Mouse (Mus musculus) forebrain, postnatal 0 days (tissue): ENCODE results near the gene Gm3045. TPM values are rescaled to one million over a fixed set of nuclear protein-coding genes. Genes with fewer than 3 reads are reported as not detected.

Source experiments
- ATAC-seq: fragments of 200-750 bp; cut with Nextera tagmentation; 2 replicates; pipeline ENCODE4 v1.8.0; 2017; ENCODE audit warnings: mild to moderate bottlenecking, moderate library complexity
- DNase-seq: peaks from one replicate; pipeline ENCODE4 v3.0.0-alpha.2; 2015
- H3K27ac ChIP-seq: fragments of 300-500 bp; sonication (generic); 2 replicates; pipeline ENCODE4 v1.5.1; 2014; ENCODE audit warnings: low read depth, mild to moderate bottlenecking, antibody characterized with exemption, low read length, moderate library complexity, mixed read lengths
- H3K27me3 ChIP-seq: fragments of 300-500 bp; sonication (generic); 2 replicates; pipeline ENCODE4 v1.6.1; 2014; ENCODE audit warnings: mild to moderate bottlenecking, low read length, mixed read lengths; ENCODE audit not compliant: insufficient read depth
- H3K36me3 ChIP-seq: fragments of 300-500 bp; sonication (generic); 2 replicates; pipeline ENCODE4 v1.6.1; 2014; ENCODE audit warnings: mild to moderate bottlenecking, moderate library complexity; ENCODE audit not compliant: insufficient read depth
- H3K4me1 ChIP-seq: fragments of 300-500 bp; sonication (generic); 2 replicates; pipeline ENCODE4 v1.6.1; 2014; ENCODE audit warnings: antibody characterized with exemption; ENCODE audit not compliant: insufficient read depth
- H3K4me2 ChIP-seq: fragments of 300-500 bp; sonication (generic); 2 replicates; pipeline ENCODE4 v1.6.1; 2014; ENCODE audit warnings: low read depth, mild to moderate bottlenecking, moderate library complexity
- H3K4me3 ChIP-seq: fragments of 300-500 bp; sonication (generic); 2 replicates; pipeline ENCODE4 v1.5.1; 2014; ENCODE audit warnings: low read depth, low read length, mixed read lengths
- H3K9ac ChIP-seq: fragments of 300-500 bp; sonication (generic); 2 replicates; pipeline ENCODE4 v1.6.1; 2014; ENCODE audit warnings: mild to moderate bottlenecking
- H3K9me3 ChIP-seq: fragments of 300-500 bp; sonication (generic); 2 replicates; pipeline ENCODE4 v1.6.1; 2016; ENCODE audit warnings: low read length
- CTCF ChIP-seq: sonication (generic); IDR thresholded peaks from 2 replicates; pipeline ENCODE4 v1.5.1; 2016; ENCODE audit warnings: antibody characterized with exemption, control low read depth, low read depth
- WGBS: fragments of 180-500 bp; shearing (Covaris S2); extraction: QIAGEN DNeasy Blood & Tissue Kit; methylation state at CpG from one replicate; pipeline ENCODE4 v1.1.7; 2014; 5-methylcytosine and 5-hydroxymethylcytosine counted together
- polyA plus RNA-seq: library from polyadenylated mRNA; unstranded; fragments of >200 nt; fragmentation: Nextera tagmentation; extraction: Ambion mirVana; gene quantifications from 2 replicates; pipeline ENCODE4 v1.2.1, GENCODE M21; 2015
- total RNA-seq: library from RNA; depleted of rRNA; stranded (reverse); fragments of >200 nt; gene quantifications from 2 replicates; pipeline ENCODE4 v1.2.3, GENCODE M21; 2014

The Gm3045 gene
- total and polyA plus RNA-seq, 2 experiments from 2014 or later: not detected

GRCm38 (mm10) chr13:56471211-56471610 lies 44.8 kb downstream of the Gm3045 start:
- WGBS: 91% methylated on average over 6 of the region's 6 CpGs
- Histone ChIP-seq H3K4me2 (no peak overlapping the region), H3K9me3 (no peaks in the 10 kb centered on the region), H3K27me3 (no peaks in the 10 kb centered on the region), H3K9ac (no peak overlapping the region), H3K36me3 (no peaks in the 10 kb centered on the region), H3K27ac (no peak overlapping the region), H3K4me1 (no peaks in the 10 kb centered on the region), H3K4me3 (no peak overlapping the region)
- no peak for TF ChIP-seq CTCF
- ATAC-seq (no peak), DNase-seq (no peak)

DNA sequence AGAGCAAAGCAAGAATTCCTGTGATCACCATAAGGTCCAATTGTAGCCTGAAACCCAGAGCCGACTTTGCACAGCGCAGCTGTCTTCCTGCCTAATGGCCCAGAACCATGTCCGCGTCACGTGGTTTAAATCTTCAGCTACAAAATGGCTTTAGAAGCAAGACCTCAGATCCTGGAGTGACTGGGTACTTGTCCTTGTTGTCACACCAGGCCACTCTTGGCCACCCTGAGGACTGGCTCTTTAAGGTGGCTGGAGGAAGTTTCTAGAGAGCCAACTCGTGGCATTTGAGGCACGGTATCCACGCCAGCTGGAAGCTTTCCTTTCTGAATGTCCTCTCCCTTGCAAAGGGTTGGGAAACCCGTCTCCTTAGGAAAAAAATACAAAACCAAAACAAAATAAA lies 45.6 kb downstream of the Gm3045 start:
- no peak overlapping the region for H3K27ac ChIP-seq
- DNase-seq (peak; percentile 22), ATAC-seq (no peak)
- H3K9ac ChIP-seq: no peak overlapping the region
- H3K27me3 ChIP-seq: no peaks in the 10 kb centered on the region
- 0 out of 2 replicates have a peak, but pooled peaks cover 1% of the 10 kb centered on the region for H3K4me1 ChIP-seq
- TF ChIP-seq CTCF: no peak
- H3K9me3 ChIP-seq: no peaks in the 10 kb centered on the region
- no peak overlapping the region for H3K4me3 ChIP-seq
- 58% methylated on average over 9 of the region's 9 CpGs for WGBS
- H3K36me3 ChIP-seq: no peaks in the 10 kb centered on the region
- H3K4me2 ChIP-seq: no peak overlapping the region

DNA sequence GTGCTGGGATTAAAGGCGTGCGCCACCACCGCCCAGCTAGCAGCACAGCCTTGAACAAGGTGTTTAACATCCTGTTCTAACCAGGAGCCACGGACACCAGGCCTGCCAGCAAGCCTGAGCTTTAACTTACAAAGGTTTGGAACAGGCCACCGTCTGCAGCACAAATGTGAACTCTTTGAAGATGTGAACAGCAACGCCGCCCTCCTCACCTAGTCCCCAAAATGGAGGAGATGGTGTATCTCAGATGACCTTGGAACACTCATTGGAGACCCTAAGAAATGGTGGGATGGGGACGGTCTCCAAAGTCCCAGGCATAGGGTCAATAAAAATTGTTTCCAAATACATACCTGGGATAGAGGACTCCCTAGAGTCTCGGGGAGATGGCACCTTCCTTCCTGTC lies 46.3 kb downstream of the Gm3045 start:
- Histone ChIP-seq H3K36me3 (no peaks in the 10 kb centered on the region), H3K27ac (no peak overlapping the region), H3K9me3 (no peaks in the 10 kb centered on the region), H3K4me2 (no peak overlapping the region), H3K9ac (no peak overlapping the region), H3K4me1 (0 out of 2 replicates have a peak, but pooled peaks cover 5% of the 10 kb centered on the region), H3K4me3 (no peak overlapping the region), H3K27me3 (no peaks in the 10 kb centered on the region)
- WGBS: 90% methylated on average over 9 of the region's 9 CpGs
- TF ChIP-seq CTCF: no peak
- DNase-seq (no peak), ATAC-seq (no peak)

DNA sequence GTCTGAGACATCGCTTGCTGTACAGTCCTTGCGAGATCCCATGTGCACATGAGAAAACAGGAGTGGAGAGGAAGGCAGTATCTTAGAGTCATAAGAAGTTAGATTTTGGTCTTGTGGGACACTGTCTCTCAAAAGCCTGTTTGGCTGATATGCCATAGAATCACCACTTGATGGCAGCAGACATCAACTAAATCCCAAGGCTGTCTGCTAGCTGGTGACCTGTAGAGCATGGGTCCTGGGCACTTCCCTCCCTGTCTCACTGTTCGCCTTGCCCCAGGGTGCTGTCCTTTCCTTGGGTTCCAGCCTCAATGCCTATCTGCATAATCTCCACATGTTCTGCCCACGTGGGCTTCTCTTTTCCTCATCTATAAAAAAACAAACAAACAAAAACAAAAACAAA lies 49.0 kb downstream of the Gm3045 start:
- Histone ChIP-seq H3K4me2 (no peak overlapping the region), H3K9ac (no peak overlapping the region), H3K4me1 (0 out of 2 replicates have a peak, but pooled peaks cover 5% of the 10 kb centered on the region), H3K9me3 (no peaks in the 10 kb centered on the region), H3K27me3 (no peaks in the 10 kb centered on the region), H3K27ac (no peak overlapping the region), H3K36me3 (no peaks in the 10 kb centered on the region), H3K4me3 (no peak overlapping the region)
- DNase-seq (peak; percentile 77), ATAC-seq (peak; percentile 35; the same call in 1 of the 2 replicates)
- WGBS: 31% methylated on average over 4 of the region's 4 CpGs
- peak; percentile 93 for TF ChIP-seq CTCF

DNA sequence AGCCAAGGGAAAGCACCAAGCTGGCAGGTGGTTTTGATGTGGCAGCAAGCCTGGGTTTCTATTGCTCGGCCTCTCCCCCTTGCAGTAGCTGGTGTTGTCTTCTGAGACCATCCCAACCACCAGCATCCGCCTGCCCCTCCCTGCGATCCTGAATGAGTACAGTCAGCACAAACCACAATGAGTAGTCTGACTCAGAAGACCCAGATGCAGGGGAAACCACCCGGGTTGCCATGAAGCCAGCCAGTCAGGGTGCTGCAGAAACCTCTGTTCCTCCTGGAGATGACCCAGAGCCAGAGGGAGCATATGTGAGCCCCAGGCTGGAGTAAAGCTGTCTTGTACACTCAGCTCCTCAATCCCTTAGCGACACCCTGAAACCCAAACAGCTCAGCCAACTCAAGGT lies 50.4 kb downstream of the Gm3045 start:
- H3K27ac ChIP-seq: no peak overlapping the region
- DNase-seq (peak; percentile 43), ATAC-seq (peak; percentile 67)
- no peak overlapping the region for H3K4me2 ChIP-seq
- WGBS: 66% methylated on average over 5 of the region's 5 CpGs
- no peak overlapping the region for H3K9ac ChIP-seq
- 0 out of 2 replicates have a peak, but pooled peaks cover 5% of the 10 kb centered on the region for H3K4me1 ChIP-seq
- no peak for TF ChIP-seq CTCF
- H3K36me3 ChIP-seq: no peaks in the 10 kb centered on the region
- no peaks in the 10 kb centered on the region for H3K9me3 ChIP-seq
- no peaks in the 10 kb centered on the region for H3K27me3 ChIP-seq
- no peak overlapping the region for H3K4me3 ChIP-seq

DNA sequence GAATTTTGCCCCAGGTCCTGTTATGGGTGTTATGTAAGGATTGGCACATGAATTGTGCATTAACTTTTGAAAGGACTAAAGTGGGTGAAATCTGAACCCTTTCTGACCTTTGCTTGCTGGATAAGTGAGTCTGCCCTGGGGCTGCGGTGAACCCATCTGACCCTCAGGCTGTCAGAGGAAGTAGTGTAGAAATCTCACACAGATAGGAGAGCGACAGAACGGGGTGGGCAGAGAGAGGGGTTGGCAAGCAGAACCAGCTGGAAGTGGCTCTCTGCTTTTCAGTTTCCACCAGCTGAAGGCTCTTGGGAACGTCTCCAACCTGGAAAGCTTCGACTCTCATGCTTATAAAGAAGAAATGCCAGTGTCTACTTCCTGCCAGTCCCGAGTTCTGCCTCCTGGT lies 50.9 kb downstream of the Gm3045 start:
- no peak overlapping the region for H3K4me3 ChIP-seq
- DNase-seq (peak; percentile 91), ATAC-seq (peak; percentile 86)
- no peak overlapping the region for H3K27ac ChIP-seq
- H3K9ac ChIP-seq: no peak overlapping the region
- no peak for TF ChIP-seq CTCF
- 30% methylated on average over 6 of the region's 6 CpGs for WGBS
- H3K36me3 ChIP-seq: no peaks in the 10 kb centered on the region
- 0 out of 2 replicates have a peak, but pooled peaks cover 5% of the 10 kb centered on the region for H3K4me1 ChIP-seq
- no peak overlapping the region for H3K4me2 ChIP-seq
- H3K27me3 ChIP-seq: no peaks in the 10 kb centered on the region
- H3K9me3 ChIP-seq: no peaks in the 10 kb centered on the region

DNA sequence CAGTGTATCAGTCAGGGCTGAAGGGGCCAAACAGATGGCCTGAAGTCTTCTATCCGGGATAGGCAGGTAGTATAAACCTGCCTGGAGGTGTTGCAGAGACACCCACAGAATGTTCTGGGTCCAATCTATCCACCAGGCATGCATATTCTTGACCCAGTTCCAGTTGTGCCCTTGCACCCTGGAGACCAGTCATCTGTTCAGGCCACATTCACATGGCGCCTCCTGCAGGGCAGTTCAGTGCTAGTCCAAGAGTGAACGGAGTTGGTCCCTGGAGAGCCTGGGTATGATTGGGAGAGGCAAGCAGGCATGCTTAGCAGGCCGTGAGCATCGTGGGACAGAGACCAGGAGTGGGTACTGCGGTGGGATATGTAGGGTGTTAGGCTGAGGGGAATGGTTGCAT lies 51.6 kb downstream of the Gm3045 start:
- H3K9me3 ChIP-seq: no peaks in the 10 kb centered on the region
- H3K27me3 ChIP-seq: no peaks in the 10 kb centered on the region
- no peak for TF ChIP-seq CTCF
- H3K27ac ChIP-seq: no peak overlapping the region
- H3K9ac ChIP-seq: no peak overlapping the region
- 78% methylated on average over 6 of the region's 6 CpGs for WGBS
- DNase-seq (no peak), ATAC-seq (no peak)
- no peak overlapping the region for H3K4me2 ChIP-seq
- 0 out of 2 replicates have a peak, but pooled peaks cover 5% of the 10 kb centered on the region for H3K4me1 ChIP-seq
- H3K36me3 ChIP-seq: no peaks in the 10 kb centered on the region
- no peak overlapping the region for H3K4me3 ChIP-seq
